Mouse (Mus musculus): ENCODE results near the gene Thap11.

DNA sequence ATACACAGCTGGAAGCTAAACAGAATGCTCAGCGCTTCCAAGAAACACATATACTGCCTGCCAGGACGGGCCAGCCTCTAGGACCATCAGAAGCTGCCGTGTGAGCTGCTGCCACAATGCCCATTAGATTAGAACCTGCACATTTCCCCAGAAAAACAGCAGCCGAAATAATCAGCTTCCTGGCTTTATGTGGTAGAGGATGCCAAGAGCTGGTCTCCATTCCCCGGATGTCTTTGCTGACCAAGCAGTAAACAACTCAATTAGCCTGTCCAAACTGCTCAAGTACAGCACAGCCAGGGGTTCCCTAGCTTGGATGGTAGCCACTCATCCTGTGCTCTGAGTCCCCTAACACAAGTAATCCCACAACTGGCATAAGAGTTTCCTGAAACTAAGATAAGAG is 47.2 kb upstream of the Thap11 start:
- TF ChIP-seq CTCF (conservative IDR thresholded peaks at IDR 0.05; ENCODE audit: low read length) = no peak
- no peak for TF ChIP-seq NANOG (IDR thresholded peaks at IDR 0.05; ENCODE audit: borderline replicate concordance, low read length)
- TF ChIP-seq POU5F1 (IDR thresholded peaks at IDR 0.05; ENCODE audit: borderline replicate concordance, low read length) = no peak

Measured in E14TG2a.4 (cell line).